In the genomic region with DNA sequence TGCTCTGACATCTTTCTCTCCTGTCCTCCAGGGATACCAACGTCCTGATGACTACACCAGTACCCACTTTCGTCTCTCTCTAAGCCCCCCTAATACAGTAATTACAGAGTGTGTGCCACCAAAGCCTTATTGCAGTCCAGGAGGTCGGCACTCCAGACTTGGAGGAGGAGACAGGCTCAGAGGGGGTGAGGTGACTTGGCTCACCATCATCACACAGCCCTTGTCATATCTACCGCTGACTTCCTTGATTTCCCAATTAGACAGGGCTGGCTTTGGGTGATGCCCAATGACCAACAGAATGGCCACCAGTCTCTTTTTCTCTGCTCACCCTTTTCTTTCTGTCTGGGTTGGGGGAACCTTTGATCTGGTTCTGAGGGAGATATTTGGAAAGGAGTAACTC, we compare ENCODE assay signal across 13 mouse cellular contexts. TPM values are rescaled to one million over a fixed set of nuclear protein-coding genes. Genes with fewer than 3 reads are reported as not detected.
DNase-seq lines count a peak whose midpoint lies in the region; ATAC-seq and TF ChIP-seq lines count a peak whose summit lies in the region.
"Had no signal": no experiment of that assay in that cellular context is flagged by ENCODE, and none has a peak within 500 bp of the region (broad histone marks: within the 10 kb centered on the region; RNA-seq: fewer than 3 reads in every experiment).

No protein-coding gene starts in this region.

- no peak overlapping the region for H3K9ac ChIP-seq in embryonic facial prominence, embryonic 14.5 days (ENCODE audit: low read depth, low read length)
- H3K9ac ChIP-seq in liver, embryonic 11.5 days (ENCODE audit: low read depth, low read length): no peak overlapping the region

- H3K9me3 ChIP-seq in embryonic facial prominence, embryonic 14.5 days (ENCODE audit: control insufficient read depth, low read length): no peaks in the 10 kb centered on the region
- H3K9me3 ChIP-seq in embryonic facial prominence, embryonic 10.5 days: no peaks in the 10 kb centered on the region
- no peaks in the 10 kb centered on the region for H3K9me3 ChIP-seq in E14TG2a.4 (ENCODE audit: low read length)
- no peaks in the 10 kb centered on the region for H3K9me3 ChIP-seq in liver, embryonic 11.5 days (ENCODE audit: control insufficient read depth, low read length)

- TF ChIP-seq CTCF in kidney, adult 2 months (conservative IDR thresholded peaks at IDR 0.05; ENCODE audit: insufficient read depth, insufficient read length, low read depth, low read length): no peak
- TF ChIP-seq CTCF in E14TG2a.4 (conservative IDR thresholded peaks at IDR 0.05; ENCODE audit: low read length): no peak

- no peak for ATAC-seq in embryonic facial prominence, embryonic 14.5 days (ENCODE audit: low read depth)
- ATAC-seq in liver, embryonic 11.5 days (replicated peaks; ENCODE audit: low FRiP score): no peak
- ATAC-seq: Patski had no signal

- H3K4me2 ChIP-seq in embryonic facial prominence, embryonic 14.5 days (ENCODE audit: low read depth, low read length): peak overlapping the region; percentile 82; the same call in 1 of the 2 replicates
- H3K4me2 ChIP-seq in liver, embryonic 11.5 days: peak overlapping the region; percentile 90

- H3K27me3 ChIP-seq in embryonic facial prominence, embryonic 14.5 days (replicated peaks; ENCODE audit: control insufficient read depth, insufficient read depth, low read length): no peaks in the 10 kb centered on the region
- H3K27me3 ChIP-seq in embryonic facial prominence, embryonic 10.5 days (replicated peaks; ENCODE audit: low read depth, poor library complexity, severe bottlenecking): peaks cover 60% of the 10 kb centered on the region
- no peaks in the 10 kb centered on the region for H3K27me3 ChIP-seq in kidney, adult 2 months (replicated peaks; ENCODE audit: control insufficient read depth, insufficient read depth, low read length)
- peaks cover 5% of the 10 kb centered on the region for H3K27me3 ChIP-seq in E14TG2a.4 (ENCODE audit: insufficient read depth, low read length)
- peaks cover 23% of the 10 kb centered on the region for H3K27me3 ChIP-seq in liver, embryonic 11.5 days (replicated peaks; ENCODE audit: control insufficient read depth, insufficient read depth, low read length)
- H3K27me3 ChIP-seq: Patski had no signal

- no peak overlapping the region for H3K4me3 ChIP-seq in embryonic facial prominence, embryonic 14.5 days (ENCODE audit: low read depth, low read length)
- no peak overlapping the region; the same call in 1 of the 2 replicates for H3K4me3 ChIP-seq in embryonic facial prominence, embryonic 10.5 days
- H3K4me3 ChIP-seq in kidney, adult 2 months (ENCODE audit: insufficient read depth, low read depth, low read length): peak overlapping the region; percentile 26; the same call in 1 of the 2 replicates
- peak overlapping the region; percentile 8; the same call in 1 of the 2 replicates for H3K4me3 ChIP-seq in E14TG2a.4 (replicated peaks; ENCODE audit: low read length)
- H3K4me3 ChIP-seq in liver, embryonic 11.5 days (ENCODE audit: low read depth, low read length): no peak overlapping the region

- no peak for DNase-seq in embryonic facial prominence, embryonic 14.5 days (ENCODE audit: low spot score)
- DNase-seq in embryonic facial prominence, embryonic 10.5 days (ENCODE audit: low spot score): no peak
- no peak for DNase-seq in kidney, adult 2 months
- DNase-seq in kidney, postnatal 36 days: no peak
- no peak for DNase-seq in liver, embryonic 11.5 days (ENCODE audit: low spot score)
- no peak for DNase-seq in natural killer cell, adult 2 months (ENCODE audit: low spot score in 2 of 2)
- no peak for DNase-seq in frontal cortex, postnatal 14 days (ENCODE audit: low spot score in 2 of 2)
- DNase-seq: adrenal gland, postnatal 14 days; cerebellum, adult 18-20 months; lung, postnatal 14 days had no signal

- no peak overlapping the region for H3K27ac ChIP-seq in embryonic facial prominence, embryonic 14.5 days (replicated peaks; ENCODE audit: low read depth, low read length)
- no peak overlapping the region for H3K27ac ChIP-seq in embryonic facial prominence, embryonic 10.5 days (replicated peaks)
- H3K27ac ChIP-seq in kidney, adult 2 months (ENCODE audit: insufficient read depth, low read depth, low read length): peak overlapping the region; percentile 89
- no peak overlapping the region for H3K27ac ChIP-seq in liver, embryonic 11.5 days (ENCODE audit: low read depth, low read length)

- TF ChIP-seq POLR2A in kidney, adult 2 months (IDR thresholded peaks at IDR 0.05; ENCODE audit: low read depth, low read length): no peak

- peaks cover 33% of the 10 kb centered on the region for H3K4me1 ChIP-seq in embryonic facial prominence, embryonic 14.5 days (ENCODE audit: control insufficient read depth, insufficient read depth, low read length)
- H3K4me1 ChIP-seq in embryonic facial prominence, embryonic 10.5 days: peaks cover 63% of the 10 kb centered on the region
- H3K4me1 ChIP-seq in kidney, adult 2 months (ENCODE audit: control insufficient read depth, insufficient read depth, low read length): peaks cover 38% of the 10 kb centered on the region
- H3K4me1 ChIP-seq in E14TG2a.4 (replicated peaks; ENCODE audit: low read depth, low read length): peaks cover 68% of the 10 kb centered on the region
- H3K4me1 ChIP-seq in liver, embryonic 11.5 days (replicated peaks; ENCODE audit: control insufficient read depth, insufficient read depth, low read length): peaks cover 13% of the 10 kb centered on the region

- 62% methylated on average over 4 of the region's 4 CpGs for WGBS in embryonic facial prominence, embryonic 14.5 days
- WGBS in embryonic facial prominence, embryonic 10.5 days: 71% methylated on average over 4 of the region's 4 CpGs
- 53% methylated on average over 4 of the region's 4 CpGs for WGBS in kidney, adult 2 months
- 64% methylated on average over 4 of the region's 4 CpGs for WGBS in liver, embryonic 11.5 days

- H3K36me3 ChIP-seq in embryonic facial prominence, embryonic 14.5 days (ENCODE audit: control insufficient read depth, insufficient read depth, low read length): no peaks in the 10 kb centered on the region
- H3K36me3 ChIP-seq in embryonic facial prominence, embryonic 10.5 days (replicated peaks): no peaks in the 10 kb centered on the region
- H3K36me3 ChIP-seq in kidney, adult 2 months (ENCODE audit: control insufficient read depth, insufficient read depth, low read length): no peaks in the 10 kb centered on the region
- peaks cover 10% of the 10 kb centered on the region; the same call in 1 of the 2 replicates for H3K36me3 ChIP-seq in E14TG2a.4 (ENCODE audit: insufficient read depth, low read length)
- no peaks in the 10 kb centered on the region for H3K36me3 ChIP-seq in liver, embryonic 11.5 days (ENCODE audit: control insufficient read depth, insufficient read depth, low read length)

RNA-seq across cellular contexts. Expression of a gene that starts 1.4 kb away (rescaled TPM):
- polyA plus RNA-seq in embryonic facial prominence, embryonic 14.5 days (2014; fragmentation: Nextera tagmentation; extraction: Ambion mirVana): 14.6 and 14.9 TPM in 2 replicates
- 9.5 and 9.7 TPM in 2 replicates for polyA plus RNA-seq in embryonic facial prominence, embryonic 10.5 days (2016; fragmentation: Nextera tagmentation; extraction: Ambion mirVana)
- 59.6 and 60.4 TPM in 2 replicates for polyA plus RNA-seq in kidney, adult 2 months (2012; rRNA removed)
- polyA plus RNA-seq in liver, embryonic 11.5 days (2014; fragmentation: Nextera tagmentation; extraction: Ambion mirVana): 16.7 and 17.7 TPM in 2 replicates
- polyA plus RNA-seq: C2C12 had no signal

Comparison
In these comparisons a context has a peak if more than half of its experiments do, and no peak if none do; other contexts are left out.
1. H3K4me3 ChIP-seq: peak in kidney, adult 2 months (single experiment) and E14TG2a.4 (single experiment); none in embryonic facial prominence, embryonic 14.5 days (single experiment), embryonic facial prominence, embryonic 10.5 days (single experiment) and liver, embryonic 11.5 days (single experiment).